Mouse (Mus musculus): Measurements from ENCODE around the gene Sgo2a. TPM values are rescaled to one million over a fixed set of nuclear protein-coding genes. Genes with fewer than 3 reads are reported as not detected.
"Not testable (repeated sequence)": the region's sequence is repeated elsewhere in the genome, so short reads cannot be mapped to it uniquely, and the experiment has no call there.

Sgo2a gene
- total RNA-seq, 2 experiments from 2014 or later, result 18.0 to 22.5 TPM

GRCm38 (mm10) chr1:58031160-58031769 lies 35.5 kb downstream of the Sgo2a start:
- peak; percentile 66 for DNase-seq

- not testable (repeated sequence) for DNase-seq
Observed at GRCm38 (mm10) chr1:58037306-58037705, 41.5 kb downstream of the Sgo2a start.

GRCm38 (mm10) chr1:58045076-58045475 lies 49.3 kb downstream of the Sgo2a start:
- no peak for DNase-seq

GRCm38 (mm10) chr1:58045546-58045945 lies 49.8 kb downstream of the Sgo2a start:
- DNase-seq, result no peak

- no peak for DNase-seq
Observed at GRCm38 (mm10) chr1:58046721-58047290, 51.0 kb downstream of the Sgo2a start.

- no peak for DNase-seq
Observed at GRCm38 (mm10) chr1:58049126-58049525, 53.4 kb downstream of the Sgo2a start.

- DNase-seq, result no peak
Observed at GRCm38 (mm10) chr1:58055598-58055997, 59.8 kb downstream of the Sgo2a start.

GRCm38 (mm10) chr1:58056074-58056807 lies 60.5 kb downstream of the Sgo2a start:
- DNase-seq, result no peak

GRCm38 (mm10) chr1:58056939-58057338 lies 61.2 kb downstream of the Sgo2a start:
- peak; percentile 13 for DNase-seq

GRCm38 (mm10) chr1:58058846-58059245 lies 63.1 kb downstream of the Sgo2a start:
- DNase-seq, result no peak

GRCm38 (mm10) chr1:58062131-58062530 lies 66.4 kb downstream of the Sgo2a start:
- no peak for DNase-seq

GRCm38 (mm10) chr1:58065151-58065550 lies 69.4 kb downstream of the Sgo2a start:
- no peak for DNase-seq

GRCm38 (mm10) chr1:58065606-58066005 lies 69.8 kb downstream of the Sgo2a start:
- DNase-seq, result no peak

GRCm38 (mm10) chr1:58069181-58069580 lies 73.4 kb downstream of the Sgo2a start:
- no peak for DNase-seq

GRCm38 (mm10) chr1:58070091-58070490 lies 74.3 kb downstream of the Sgo2a start:
- no peak for DNase-seq

- no peak for DNase-seq
Observed at GRCm38 (mm10) chr1:58071006-58071405, 75.2 kb downstream of the Sgo2a start.

- DNase-seq, result no peak
Observed at GRCm38 (mm10) chr1:58071509-58071908, 75.7 kb downstream of the Sgo2a start.

- DNase-seq, result no peak
Observed at GRCm38 (mm10) chr1:58072416-58072815, 76.6 kb downstream of the Sgo2a start.

GRCm38 (mm10) chr1:58072991-58073730 lies 77.4 kb downstream of the Sgo2a start:
- DNase-seq, result peak; percentile 40

- no peak for DNase-seq
Observed at GRCm38 (mm10) chr1:58074266-58074665, 78.5 kb downstream of the Sgo2a start.
